Mouse (Mus musculus) splenic B cell, adult 2 months (primary cell): ENCODE measurements around the gene Dbil5.

Experiments used
- DNase-seq: peaks from one replicate; pipeline ENCODE4 v3.0.0-alpha.2; 2011; ENCODE audit warnings: low read depth, low spot score
- H3K27me3 ChIP-seq: 2 replicates; pipeline ENCODE4 v1.6.1; 2012; ENCODE audit warnings: mild to moderate bottlenecking, low read length, moderate library complexity, mixed read lengths; ENCODE audit not compliant: control insufficient read depth, poor library complexity, insufficient read depth, severe bottlenecking
- H3K36me3 ChIP-seq: 2 replicates; pipeline ENCODE4 v1.6.1; 2012; ENCODE audit warnings: mild to moderate bottlenecking, low read length, moderate library complexity, mixed read lengths; ENCODE audit not compliant: control insufficient read depth, poor library complexity, insufficient read depth, severe bottlenecking

Gene Dbil5

GRCm38 (mm10) chr11:76253145-76253917 is 35.9 kb downstream of the Dbil5 start:
- Histone ChIP-seq H3K36me3 (no peaks in the 10 kb centered on the region; the same call in 1 of the 2 replicates), H3K27me3 (no peaks in the 10 kb centered on the region)
- DNase-seq: peak; percentile 89

GRCm38 (mm10) chr11:76253918-76254264 is 36.5 kb downstream of the Dbil5 start:
- Histone ChIP-seq H3K36me3 (no peaks in the 10 kb centered on the region; the same call in 1 of the 2 replicates), H3K27me3 (no peaks in the 10 kb centered on the region)
- no peak for DNase-seq

GRCm38 (mm10) chr11:76255431-76256001 is 38.1 kb downstream of the Dbil5 start:
- DNase-seq: no peak
- H3K36me3 ChIP-seq: no peaks in the 10 kb centered on the region
- no peaks in the 10 kb centered on the region for H3K27me3 ChIP-seq

- Histone ChIP-seq H3K27me3 (no peaks in the 10 kb centered on the region), H3K36me3 (no peaks in the 10 kb centered on the region)
- no peak for DNase-seq
These were observed 38.7 kb downstream of the Dbil5 start for GRCm38 (mm10) chr11:76256129-76256528.

- DNase-seq: no peak
- Histone ChIP-seq H3K27me3 (no peaks in the 10 kb centered on the region), H3K36me3 (no peaks in the 10 kb centered on the region)
These were observed 40.0 kb downstream of the Dbil5 start for GRCm38 (mm10) chr11:76257386-76257785.

GRCm38 (mm10) chr11:76258511-76258910 is 41.1 kb downstream of the Dbil5 start:
- no peaks in the 10 kb centered on the region for H3K36me3 ChIP-seq
- no peak for DNase-seq
- H3K27me3 ChIP-seq: no peaks in the 10 kb centered on the region

- DNase-seq: no peak
- no peaks in the 10 kb centered on the region for H3K27me3 ChIP-seq
- H3K36me3 ChIP-seq: no peaks in the 10 kb centered on the region
These were observed 43.0 kb downstream of the Dbil5 start for GRCm38 (mm10) chr11:76260208-76261050.

- Histone ChIP-seq H3K27me3 (no peaks in the 10 kb centered on the region), H3K36me3 (no peaks in the 10 kb centered on the region)
- no peak for DNase-seq
These were observed 43.8 kb downstream of the Dbil5 start for GRCm38 (mm10) chr11:76261224-76261623.

- no peaks in the 10 kb centered on the region for H3K36me3 ChIP-seq
- no peaks in the 10 kb centered on the region for H3K27me3 ChIP-seq
- no peak for DNase-seq
These were observed 45.4 kb downstream of the Dbil5 start for GRCm38 (mm10) chr11:76262611-76263351.

GRCm38 (mm10) chr11:76267550-76267949 is 50.1 kb downstream of the Dbil5 start:
- no peak for DNase-seq

GRCm38 (mm10) chr11:76268001-76268459 is 50.6 kb downstream of the Dbil5 start:
- Histone ChIP-seq H3K36me3 (no peaks in the 10 kb centered on the region), H3K27me3 (no peaks in the 10 kb centered on the region)
- no peak for DNase-seq

More at GRCm38 (mm10) chr11:76267550-76267949, 50.1 kb downstream of the Dbil5 start:
- H3K36me3 ChIP-seq: no peaks in the 10 kb centered on the region
- H3K27me3 ChIP-seq: no peaks in the 10 kb centered on the region
